Mouse (Mus musculus): ENCODE measurements at regions not wholly inside any gene's neighbourhood (a gene's known extent, or its start where the extent isn't known, plus 50 kb on each side); places are given as distances from the start of the nearest gene placed in this dataset.

DNA sequence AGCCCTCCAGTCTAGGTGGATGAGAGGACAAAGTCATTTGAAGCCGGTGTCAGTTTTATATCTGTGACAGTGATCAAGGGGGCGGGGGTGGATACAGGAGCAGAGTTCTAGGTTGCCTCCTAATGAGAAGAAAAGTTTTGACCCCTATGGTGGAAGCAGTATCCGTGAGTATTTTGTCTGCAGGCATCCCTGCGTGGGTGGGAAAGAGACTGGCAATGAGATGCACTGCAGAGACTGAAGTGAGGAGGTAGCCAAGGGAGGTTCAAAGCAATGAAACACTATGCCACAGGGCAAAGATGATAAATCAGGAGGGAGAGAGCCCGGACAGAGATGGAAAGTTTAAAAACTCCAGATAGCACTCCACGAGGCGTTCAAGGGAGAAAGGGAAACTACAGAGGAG lies 210.5 kb downstream of the Nedd1 start:
- ChIA-PET POLR2A (interaction anchor here in 1 of 4 experiments (0.6 kb wide), 1 partner anchor 179 kb away, joined by 3 read pairs; no protein-coding TSS in a partner anchor), CTCF (no interaction called here)

DNA sequence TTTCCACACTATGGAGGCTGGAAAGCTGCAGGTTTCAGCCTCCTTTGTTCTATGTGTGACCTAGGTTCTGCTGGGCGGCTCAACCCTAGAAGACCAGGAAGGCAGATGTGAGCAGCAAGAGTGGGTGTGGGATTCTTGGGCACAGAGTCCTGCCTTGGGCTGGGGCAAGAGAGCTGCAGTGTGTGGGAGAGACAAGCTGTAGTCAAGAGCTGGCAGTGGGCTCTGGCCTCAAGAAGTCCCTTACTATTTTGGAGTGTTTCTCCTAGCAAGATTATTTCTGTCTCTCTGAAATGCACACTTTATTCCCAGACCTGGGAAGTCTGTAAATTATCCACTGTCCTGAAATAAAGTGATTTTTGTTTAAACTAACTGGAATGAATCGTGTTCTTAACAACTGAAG lies 211.5 kb downstream of the Nedd1 start:
- ChIA-PET CTCF (interaction anchor here in 1 of 4 experiments (0.6 kb wide), 1 partner anchor 351 kb away, joined by 3 read pairs; no protein-coding TSS in a partner anchor), POLR2A (no interaction called here)

DNA sequence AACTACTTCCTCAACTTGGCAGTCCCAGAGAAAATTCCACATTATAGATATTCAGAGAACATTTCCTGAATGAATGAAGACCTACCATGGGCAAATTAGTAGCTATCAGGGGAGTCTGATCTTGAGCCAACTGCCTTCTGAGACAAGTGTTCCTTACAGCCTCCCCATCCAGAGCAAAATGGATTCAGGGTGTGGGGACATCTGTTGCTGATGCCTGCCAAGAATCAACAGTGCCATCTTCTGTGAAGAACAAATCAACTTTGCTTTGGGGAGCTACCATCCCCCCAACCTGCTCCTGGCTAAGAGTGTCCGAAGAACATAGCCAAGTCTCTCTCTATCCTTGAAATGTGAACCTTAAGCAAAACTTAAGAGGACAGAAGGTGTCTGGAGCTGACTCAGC lies 217.9 kb downstream of the Nedd1 start:
- ChIA-PET CTCF (interaction anchor here in 1 of 4 experiments (0.6 kb wide), 1 partner anchor 1206 kb away, joined by 3 read pairs; no protein-coding TSS in a partner anchor), POLR2A (interaction anchor here in 1 of 4 experiments (0.5 kb wide), 1 partner anchor 529 kb away, joined by 4 read pairs; no protein-coding TSS in a partner anchor)

DNA sequence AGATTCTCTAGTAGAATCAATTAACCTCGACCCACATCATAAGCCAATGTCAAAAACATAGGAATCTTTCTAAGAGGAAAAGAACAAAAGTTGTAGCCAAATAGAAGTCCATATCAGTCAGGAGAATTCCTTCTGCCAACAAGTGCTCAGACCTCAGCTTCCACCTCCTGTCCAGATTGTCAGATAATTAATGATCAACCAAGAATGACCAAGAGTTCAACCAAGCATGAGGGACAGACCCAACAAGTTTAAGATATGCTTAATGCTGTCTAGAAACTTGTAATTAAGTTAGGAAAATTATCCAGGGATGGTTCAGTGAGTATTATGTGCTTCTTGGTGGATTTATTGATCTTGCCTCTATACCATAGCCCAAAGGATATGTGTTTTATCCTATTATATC lies 238.6 kb downstream of the Nedd1 start:
- POLR2A ChIA-PET, result no interaction called here
- CTCF ChIA-PET, result no interaction called here

DNA sequence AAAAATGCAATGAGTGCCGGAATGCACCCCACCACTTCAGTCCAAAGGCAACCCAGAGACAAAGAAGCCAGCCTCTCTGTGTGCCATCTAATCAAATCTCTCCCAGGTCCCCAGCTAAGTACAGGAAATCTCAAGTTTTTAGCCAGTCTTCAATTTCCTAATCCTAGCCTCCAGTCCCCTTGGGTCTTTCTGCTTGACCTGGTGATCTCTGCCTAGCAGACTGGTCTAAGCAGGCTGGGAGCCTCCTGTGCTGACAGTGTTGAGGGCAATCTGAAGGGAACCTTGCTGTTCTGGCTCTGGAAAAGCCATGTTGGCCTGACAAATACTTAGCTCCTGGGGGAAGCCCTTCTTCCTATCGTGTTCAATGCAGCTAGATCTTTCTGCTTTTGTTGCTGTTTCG lies 248.9 kb downstream of the Nedd1 start:
- CTCF ChIA-PET, result no interaction called here
- POLR2A ChIA-PET, result no interaction called here

DNA sequence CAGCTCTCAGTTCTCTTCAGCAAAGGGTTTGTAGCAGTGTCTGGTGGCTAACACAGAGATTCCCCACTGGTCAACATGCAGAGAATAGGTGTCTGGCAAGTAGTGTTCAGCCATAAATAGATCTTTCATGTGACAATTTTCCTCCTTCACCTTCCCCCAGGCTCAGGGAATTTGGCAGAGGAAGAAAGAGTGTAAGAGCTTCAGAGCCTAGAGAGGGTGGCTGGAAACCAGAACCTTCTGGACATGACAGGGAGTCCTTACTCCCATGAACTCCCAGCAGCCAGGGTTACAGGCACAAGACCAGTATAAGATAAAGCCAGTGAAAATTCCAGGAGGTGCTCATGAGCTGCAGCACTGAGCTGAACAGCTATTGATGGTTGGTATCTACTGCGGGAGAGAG lies 251.1 kb downstream of the Nedd1 start:
- CTCF ChIA-PET, result no interaction called here
- POLR2A ChIA-PET, result no interaction called here

DNA sequence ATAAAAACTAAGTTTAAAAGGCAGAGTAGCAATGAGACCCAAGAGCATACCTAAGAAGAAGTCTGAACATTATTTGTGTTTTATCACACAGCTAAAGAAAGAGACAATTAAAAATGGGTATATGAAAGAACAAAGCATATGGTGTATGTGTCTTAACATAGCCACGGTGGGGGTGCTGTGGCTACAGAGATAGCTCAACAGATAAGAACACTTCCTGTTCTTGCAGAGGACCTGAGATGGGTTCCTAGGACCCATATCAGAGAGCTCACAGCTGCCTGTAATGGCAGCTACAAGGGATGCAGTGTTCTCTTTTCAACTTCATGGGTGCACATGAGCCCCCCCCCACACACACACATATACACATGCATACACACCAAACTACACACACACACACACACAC lies 267.0 kb downstream of the Nedd1 start:
- CTCF ChIA-PET, result interaction anchor here in 1 of 4 experiments (0.5 kb wide), 1 partner anchor 22 kb away, joined by 3 read pairs; no protein-coding TSS in a partner anchor

DNA sequence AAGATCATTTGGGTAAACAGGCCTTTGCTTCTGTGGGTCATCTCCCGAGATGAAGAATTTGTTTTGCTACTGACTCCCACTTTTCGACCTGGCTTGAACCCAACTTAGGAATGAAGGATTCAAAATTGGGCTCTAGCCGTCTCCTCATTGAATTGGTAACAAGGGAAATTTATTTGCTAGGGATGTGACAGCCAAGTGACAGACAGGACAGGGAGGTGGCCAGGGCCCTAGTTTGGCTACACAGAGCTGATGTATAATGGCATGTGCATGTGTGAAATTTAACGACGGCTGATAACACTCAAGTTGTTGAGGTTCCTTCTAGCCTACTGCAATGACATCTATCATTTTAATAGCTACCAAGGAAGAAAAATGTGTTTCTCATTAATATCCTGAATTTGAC lies 268.7 kb downstream of the Nedd1 start:
- CTCF ChIA-PET, result no interaction called here
- POLR2A ChIA-PET, result no interaction called here

More for the DNA sequence above, 267.0 kb downstream of the Nedd1 start:
- POLR2A ChIA-PET, result no interaction called here

DNA sequence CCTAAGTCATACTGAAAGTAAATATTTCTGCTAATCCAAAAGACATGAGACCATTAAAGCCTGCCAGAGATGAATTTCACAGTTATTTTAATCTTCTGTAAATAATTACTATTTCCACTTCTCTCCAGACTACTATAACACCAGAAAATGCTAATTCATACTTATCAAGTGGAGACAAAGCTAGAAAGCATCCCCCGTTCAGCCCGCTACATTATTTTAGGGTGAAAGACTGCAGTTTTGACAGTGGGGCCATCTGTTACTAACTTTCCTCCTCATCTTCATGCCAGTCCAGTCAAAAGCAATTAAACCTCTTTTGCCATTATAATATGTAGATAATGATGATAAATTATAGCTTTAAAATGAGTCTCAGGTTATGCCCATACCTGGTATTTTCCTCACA lies 276.3 kb downstream of the Nedd1 start:
- ChIA-PET CTCF (no interaction called here), POLR2A (interaction anchor here in 1 of 4 experiments (0.6 kb wide), 1 partner anchor 839 kb away, joined by 6 read pairs; no protein-coding TSS in a partner anchor)

DNA sequence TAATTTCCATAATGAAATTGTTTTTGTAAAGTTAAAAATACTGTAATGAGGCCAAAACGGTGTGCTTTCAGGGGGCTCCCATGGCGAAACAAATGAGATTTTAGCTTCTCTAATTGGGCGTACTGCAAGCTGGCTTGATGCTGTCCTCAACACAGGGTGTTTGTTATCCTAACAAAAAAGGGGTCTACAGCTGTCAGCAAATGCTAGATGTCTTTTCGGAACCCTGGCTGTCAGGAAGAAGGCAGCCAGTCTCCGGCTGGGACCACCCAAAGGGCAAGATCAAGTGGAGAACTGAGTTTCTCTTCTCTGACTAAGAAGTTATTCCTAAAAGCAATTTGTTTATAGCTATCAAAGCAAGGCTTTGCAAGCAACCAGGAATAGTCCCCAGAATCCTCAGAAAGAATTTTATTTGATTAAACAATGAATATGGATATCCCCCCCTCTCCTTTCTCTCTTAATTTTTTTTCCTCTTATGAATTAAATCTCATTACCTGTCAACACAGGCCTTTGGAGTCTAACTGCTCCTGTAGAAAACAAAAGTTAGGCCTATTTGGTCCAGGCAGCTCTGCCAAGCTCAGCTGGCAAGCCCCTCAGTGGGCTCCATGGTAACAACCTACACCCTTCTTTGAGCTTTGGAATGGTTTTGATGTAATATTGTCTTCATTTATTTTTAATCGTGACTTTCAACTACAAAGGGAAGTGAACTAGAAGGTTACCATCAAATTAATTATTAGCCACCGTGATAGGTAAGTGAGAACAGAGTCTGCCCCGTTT lies 283.4 kb downstream of the Nedd1 start:
- ChIA-PET CTCF (no interaction called here), POLR2A (no interaction called here)

DNA sequence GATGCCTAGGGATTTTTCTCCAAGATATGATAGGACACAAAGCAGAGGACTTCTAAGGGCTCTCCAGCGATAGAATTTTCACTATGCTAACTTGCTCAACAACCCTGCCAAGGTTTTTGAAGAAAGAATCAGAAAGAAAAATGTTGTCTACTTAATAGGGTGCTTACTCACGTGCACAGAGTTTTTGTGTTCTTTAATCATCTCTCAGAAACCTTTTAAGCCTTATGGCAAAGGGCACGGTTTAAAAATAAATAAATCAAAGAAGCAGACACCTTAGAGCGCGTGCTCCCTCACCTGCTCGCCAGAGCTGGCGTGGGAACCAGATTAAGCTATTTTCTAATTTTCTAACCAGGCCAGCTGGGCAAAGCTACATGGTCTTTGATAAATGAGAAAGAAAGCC lies 293.0 kb downstream of the Nedd1 start:
- ChIA-PET POLR2A (no interaction called here), CTCF (no interaction called here)

DNA sequence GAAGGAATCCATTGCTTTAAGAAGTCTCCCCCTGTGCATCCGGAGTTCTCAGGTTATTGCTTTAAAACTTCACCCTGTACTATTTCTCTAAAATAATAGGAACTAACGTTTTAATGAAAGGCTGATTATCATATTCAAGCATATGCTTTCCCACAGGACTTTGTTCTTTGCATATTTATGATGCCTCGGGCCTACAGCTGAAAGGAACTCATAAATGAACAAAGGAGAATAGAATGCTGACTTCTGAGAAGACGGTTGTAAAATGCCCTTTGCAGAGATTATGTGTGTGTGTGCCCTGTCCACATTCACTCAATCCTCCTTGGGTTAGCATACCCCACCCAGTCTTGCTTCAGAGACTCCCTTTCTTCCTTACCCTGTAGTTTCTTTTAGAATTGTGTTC lies 294.2 kb downstream of the Nedd1 start:
- ChIA-PET CTCF (no interaction called here), POLR2A (no interaction called here)

DNA sequence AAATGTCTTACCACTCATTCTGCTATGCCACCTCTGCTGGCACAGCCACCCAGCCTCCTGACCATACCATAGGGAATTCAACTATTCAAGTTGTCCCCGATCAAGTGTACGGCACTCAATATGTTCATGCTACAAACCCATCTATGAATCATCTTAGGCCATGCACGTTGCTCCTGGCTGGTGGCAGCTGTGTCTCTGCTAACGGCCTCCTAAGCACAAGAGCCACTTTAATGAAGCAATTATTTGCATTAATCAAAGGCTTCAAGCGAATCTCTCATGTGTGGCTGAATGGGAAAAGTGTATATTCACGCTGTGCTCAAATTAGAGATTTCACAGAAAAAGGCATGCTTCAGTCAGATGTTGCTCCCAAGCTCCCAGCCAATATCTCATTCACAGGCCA lies 295.8 kb downstream of the Nedd1 start:
- POLR2A ChIA-PET, result no interaction called here

DNA sequence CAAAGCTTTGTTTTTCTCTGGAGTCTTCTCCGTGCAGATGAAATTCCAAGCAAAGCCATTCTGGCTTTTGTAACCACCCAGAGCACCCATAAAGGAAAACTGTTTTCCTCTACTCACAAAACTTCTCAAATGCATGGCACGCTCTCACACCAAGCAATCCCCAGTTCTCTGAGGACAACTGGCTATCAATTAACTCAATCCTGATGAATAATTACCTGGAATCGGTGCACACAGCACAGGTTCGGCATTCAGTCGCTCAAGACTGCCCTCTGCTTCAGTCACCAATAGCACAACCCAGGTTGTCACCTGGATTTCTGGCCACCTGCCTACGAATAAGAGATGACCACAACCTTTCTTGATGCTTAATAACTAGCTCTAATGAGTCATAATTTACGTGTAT lies 309.5 kb downstream of the Nedd1 start:
- CTCF ChIA-PET, result no interaction called here
- POLR2A ChIA-PET, result no interaction called here

More for the DNA sequence above, 295.8 kb downstream of the Nedd1 start:
- CTCF ChIA-PET, result no interaction called here

DNA sequence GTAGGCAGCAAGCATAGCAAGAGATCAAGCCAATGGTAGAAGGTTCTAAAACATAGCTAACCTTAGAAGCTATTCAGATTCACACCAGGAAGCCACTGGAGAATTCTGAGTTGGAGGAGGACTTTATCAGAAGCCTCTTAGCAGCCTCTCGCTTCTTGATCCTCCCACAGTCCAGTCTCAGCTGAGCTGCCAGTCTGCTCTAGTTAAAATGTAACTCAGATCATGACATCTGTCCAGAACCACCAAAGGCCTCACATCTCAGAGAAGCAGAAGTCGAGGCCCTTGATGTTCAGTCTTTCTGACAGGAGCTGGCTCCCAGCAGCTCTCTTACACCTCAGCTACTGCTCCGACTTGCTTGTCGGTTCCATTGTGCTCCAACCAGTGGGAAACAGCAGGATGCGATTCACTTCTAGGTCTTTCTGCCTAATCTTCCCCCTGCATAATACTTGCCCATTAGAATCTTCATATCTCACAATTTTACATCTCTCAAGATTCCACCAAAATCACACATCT lies 311.4 kb downstream of the Nedd1 start:
- CTCF ChIA-PET, result no interaction called here
- POLR2A ChIA-PET, result no interaction called here

DNA sequence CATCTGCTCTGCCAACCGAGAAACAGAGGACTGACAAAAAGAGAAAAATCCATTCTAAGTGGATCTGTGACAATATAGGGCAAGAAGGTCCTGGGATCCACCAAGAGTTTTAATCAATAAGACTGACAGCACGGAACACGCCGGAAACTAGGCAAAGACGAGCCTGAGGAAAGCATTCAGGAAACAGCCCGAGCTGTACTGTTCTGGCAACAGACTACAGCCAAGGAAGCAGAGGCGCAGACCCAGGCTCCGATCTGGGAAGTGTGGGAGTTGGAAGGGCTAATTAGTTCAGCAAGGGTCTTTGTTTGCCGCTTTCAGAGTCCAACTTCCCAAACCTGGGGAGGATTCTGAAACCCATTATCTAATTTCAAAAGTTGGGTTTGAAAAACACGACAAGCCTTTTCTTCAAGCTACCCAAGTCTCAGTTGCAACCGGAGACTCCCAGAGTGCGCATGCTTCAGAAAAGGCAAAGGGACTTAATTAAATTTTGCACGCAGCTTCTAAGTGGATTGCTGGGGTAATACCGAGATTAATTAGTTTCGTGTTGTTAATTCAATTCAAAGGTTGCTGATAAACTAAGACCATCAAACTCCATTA lies 317.4 kb downstream of the Nedd1 start:
- POLR2A ChIA-PET, result no interaction called here

DNA sequence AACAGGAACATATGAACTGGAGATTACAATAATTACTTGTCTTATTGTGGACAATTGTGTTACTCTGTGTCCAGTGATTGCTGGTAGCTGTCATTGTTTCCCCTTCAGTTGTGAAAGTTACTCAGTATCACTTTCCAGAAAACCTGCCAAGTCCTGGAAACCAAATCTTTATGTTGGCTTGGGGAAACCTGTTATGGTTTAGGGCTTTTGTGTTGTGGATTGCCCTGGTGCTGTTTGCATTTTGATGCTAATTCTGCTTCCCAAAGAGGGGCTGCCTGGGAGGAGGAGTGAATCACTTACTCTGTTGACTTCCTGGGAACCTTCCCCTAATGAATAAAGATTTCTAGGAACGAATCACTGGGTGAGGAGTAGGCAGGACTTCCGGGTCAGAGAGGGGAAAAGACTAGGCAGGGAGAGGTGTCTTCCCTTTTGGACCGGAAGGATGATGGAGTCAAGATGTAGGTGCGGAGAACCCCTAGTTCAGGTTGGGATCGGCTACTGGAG lies 321.6 kb downstream of the Nedd1 start:
- CTCF ChIA-PET, result no interaction called here

More for the DNA sequence above, 317.4 kb downstream of the Nedd1 start:
- CTCF ChIA-PET, result no interaction called here

DNA sequence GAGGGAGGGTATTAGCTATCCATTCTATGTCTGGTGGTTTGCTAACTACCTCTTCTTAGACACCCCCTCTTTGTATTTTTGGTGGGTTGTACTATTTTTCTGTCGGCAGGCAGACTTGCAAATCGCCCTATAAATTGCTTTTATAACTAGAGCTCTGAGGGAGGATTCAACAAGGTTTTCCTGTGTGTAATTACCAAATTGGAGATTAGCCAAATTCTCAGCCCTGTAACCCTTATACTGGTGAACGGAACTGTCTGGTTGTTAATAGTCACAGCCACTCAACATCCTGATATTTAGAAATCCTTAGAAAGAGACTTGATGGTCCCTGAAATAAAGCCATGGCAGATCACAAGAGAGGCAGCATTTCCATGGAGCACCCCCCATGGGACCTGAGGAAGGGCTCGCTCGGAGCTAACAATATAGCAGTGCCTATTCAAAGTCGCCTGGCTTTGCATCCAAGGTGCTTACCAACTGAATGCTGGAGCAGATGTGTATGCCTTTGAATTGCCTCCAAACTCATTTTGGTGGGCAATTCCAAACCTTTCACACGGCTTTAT lies 333.0 kb downstream of the Nedd1 start:
- CTCF ChIA-PET, result no interaction called here
- POLR2A ChIA-PET, result no interaction called here

More for the DNA sequence above, 321.6 kb downstream of the Nedd1 start:
- POLR2A ChIA-PET, result no interaction called here

DNA sequence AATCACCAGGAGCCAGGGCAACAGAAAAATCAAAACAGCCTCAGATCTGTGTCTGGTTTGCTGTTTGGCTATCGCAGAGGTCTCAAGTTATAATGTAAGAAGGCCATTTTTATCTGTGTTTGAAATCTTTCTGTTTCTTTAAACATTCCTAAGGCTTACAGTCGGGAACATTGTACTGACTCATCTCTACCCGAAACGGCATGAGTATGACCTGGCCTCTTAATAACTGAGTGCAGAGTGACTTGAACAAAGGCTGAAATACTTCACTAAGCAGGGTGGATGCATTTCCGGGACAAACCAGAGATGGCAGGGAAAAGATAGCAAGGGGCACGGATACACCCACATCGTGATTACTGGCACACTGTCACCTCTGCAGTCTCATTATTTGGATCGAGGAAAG lies 355.1 kb downstream of the Nedd1 start:
- CTCF ChIA-PET, result no interaction called here
- POLR2A ChIA-PET, result no interaction called here

DNA sequence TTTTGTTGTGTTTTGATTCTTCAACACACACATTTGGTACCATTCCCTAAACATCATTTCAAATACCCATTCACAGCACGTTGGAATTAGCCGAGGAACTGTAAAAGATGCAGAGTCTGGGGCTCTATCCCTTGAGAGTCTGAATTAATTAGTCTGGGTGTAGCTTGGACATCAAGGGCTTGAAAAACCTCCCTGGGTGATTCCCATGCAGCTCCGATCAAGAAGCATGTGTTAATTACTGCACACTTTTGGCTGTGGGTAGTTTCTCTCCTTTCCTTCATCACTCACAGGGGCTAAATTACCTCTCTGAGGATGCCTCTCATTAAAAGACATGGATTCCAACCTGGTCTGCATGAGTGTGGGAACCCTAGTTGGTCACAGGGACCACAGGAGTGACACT lies 365.5 kb downstream of the Nedd1 start:
- POLR2A ChIA-PET, result no interaction called here
- CTCF ChIA-PET, result no interaction called here

DNA sequence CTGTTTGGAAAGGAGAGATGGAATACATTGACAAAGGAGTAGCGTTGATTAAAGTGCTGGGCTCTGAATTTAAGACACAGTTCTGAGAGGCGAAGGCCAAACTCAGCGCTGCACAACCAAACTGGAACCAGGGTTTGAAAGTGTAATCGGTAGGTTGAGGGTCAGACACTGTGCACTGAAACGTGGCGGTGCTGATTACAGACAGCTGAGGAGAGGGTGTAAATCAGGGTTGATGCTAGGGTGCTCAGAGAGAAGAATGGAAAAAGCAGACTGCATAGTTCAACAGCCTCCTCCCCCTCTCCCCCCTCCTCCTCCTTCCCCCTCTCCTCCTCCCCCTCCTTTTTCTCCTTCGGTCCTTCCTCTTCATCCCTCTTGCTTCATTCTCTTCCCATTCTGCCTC lies 373.2 kb downstream of the Nedd1 start:
- POLR2A ChIA-PET, result no interaction called here
- CTCF ChIA-PET, result no interaction called here

Measured in embryonic stem cell, embryonic (primary cell).